Mouse (Mus musculus): ENCODE data around the gene Zbtb20. TPM values are rescaled to one million over a fixed set of nuclear protein-coding genes. Genes with fewer than 3 reads are reported as not detected.

The Zbtb20 gene
- polyA plus RNA-seq, 1 experiment from 2014 or later = 18.8 TPM

DNA sequence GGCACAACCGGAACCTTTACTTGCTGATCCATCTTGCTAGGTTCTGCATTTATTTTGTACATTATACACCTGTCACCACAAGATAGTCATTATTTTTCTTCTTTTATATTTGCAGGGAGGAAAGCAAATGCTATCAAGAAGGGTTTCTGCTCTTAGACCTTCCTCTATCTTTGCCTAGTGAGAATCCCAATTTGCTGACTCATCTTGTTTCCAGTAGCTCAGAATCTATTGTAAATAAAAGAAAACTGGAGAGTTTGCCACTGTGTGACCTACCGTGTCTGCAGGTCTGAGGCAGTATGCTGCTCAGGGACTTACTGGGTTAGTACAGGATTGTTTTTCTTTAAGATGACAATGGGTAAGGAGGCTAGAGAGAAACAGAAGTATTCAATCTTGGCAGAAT lies 812.3 kb downstream of the Zbtb20 start:
- no peak overlapping the region for H3K27ac ChIP-seq
- no peaks in the 10 kb centered on the region for H3K36me3 ChIP-seq
- 69% methylated on average over 2 of the region's 2 CpGs for WGBS
- ATAC-seq = no peak
- no peak overlapping the region for H3K9ac ChIP-seq
- no peaks in the 10 kb centered on the region for H3K27me3 ChIP-seq (replicated peaks)
- no peaks in the 10 kb centered on the region for H3K9me3 ChIP-seq
- no peak overlapping the region for H3K4me3 ChIP-seq (replicated peaks)
- H3K4me2 ChIP-seq (replicated peaks) = no peak overlapping the region
- no peaks in the 10 kb centered on the region for H3K4me1 ChIP-seq (replicated peaks)

DNA sequence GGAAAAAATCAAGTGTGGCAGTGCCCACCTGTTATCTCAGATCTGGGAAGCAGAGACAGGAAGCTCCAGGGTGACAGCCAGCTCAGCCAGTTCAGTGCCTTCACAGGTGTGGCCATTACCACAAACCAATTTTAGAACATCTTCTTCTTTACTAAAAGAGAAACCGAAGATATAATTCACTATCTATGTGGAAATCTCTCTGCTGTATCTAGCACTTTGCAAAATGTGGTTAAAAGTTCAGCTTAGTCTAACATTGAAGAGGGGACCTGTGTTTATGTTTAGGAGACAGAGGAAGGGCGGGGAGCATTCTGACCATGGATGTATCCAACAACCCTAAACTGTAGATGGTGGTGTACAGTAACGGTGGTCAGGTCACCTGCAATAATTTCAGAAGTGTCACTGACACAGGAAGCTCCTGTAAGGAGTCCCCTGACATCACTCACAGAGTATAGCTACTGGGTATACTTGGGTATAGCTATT lies 814.6 kb downstream of the Zbtb20 start:
- Histone ChIP-seq H3K4me2 (replicated peaks) (no peak overlapping the region), H3K9me3 (no peaks in the 10 kb centered on the region), H3K4me1 (replicated peaks) (no peaks in the 10 kb centered on the region), H3K27ac (no peak overlapping the region), H3K9ac (no peak overlapping the region), H3K27me3 (replicated peaks) (no peaks in the 10 kb centered on the region), H3K4me3 (replicated peaks) (no peak overlapping the region), H3K36me3 (no peaks in the 10 kb centered on the region)
- WGBS = 87% methylated on average over 3 of the region's 3 CpGs
- ATAC-seq = no peak

DNA sequence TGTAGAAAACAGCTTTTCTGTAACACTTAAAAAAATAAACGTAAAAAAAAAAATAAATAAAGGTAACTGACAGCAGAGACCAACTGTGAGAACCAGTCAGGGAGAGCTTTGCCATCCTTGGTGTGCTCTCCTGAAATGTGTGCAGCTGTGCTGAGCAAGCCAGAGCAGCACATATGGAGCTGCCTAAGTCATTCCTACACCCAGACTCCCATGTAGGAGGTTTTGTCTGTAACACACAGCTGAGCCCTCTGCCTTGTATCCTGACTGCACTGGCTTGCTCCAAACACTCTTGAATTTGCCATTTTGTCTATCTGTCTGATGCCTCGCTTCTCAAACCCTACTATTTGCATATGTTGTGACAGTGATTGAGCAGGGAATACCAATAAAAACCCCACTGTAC lies 815.2 kb downstream of the Zbtb20 start:
- Histone ChIP-seq H3K9me3 (no peaks in the 10 kb centered on the region), H3K27me3 (replicated peaks) (no peaks in the 10 kb centered on the region), H3K36me3 (no peaks in the 10 kb centered on the region), H3K4me1 (replicated peaks) (no peaks in the 10 kb centered on the region), H3K9ac (no peak overlapping the region), H3K27ac (no peak overlapping the region), H3K4me2 (replicated peaks) (no peak overlapping the region), H3K4me3 (replicated peaks) (no peak overlapping the region)
- no peak for ATAC-seq
- 77% methylated on average over 2 of the region's 2 CpGs for WGBS

DNA sequence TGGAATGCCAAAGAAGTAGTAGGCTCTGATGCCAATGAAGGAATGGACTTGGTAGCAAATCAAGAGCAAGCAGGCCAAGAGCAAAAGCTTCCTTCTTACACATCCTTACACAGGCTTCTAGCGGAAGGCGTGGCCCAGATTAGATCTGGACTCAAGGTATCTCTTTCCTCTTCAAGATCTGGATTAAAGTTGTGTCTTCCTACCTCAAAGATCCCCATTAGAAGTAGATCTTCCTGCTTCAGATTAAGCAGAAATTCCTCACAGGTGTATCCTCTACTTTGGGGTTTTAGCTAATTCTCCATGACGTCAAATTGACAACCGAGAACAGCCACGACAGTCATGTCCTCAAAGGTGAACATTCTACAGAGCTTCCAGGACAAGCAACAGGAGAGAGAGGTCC lies 816.1 kb downstream of the Zbtb20 start:
- 90% methylated on average over 5 of the region's 5 CpGs for WGBS

More for the DNA sequence above, 816.1 kb downstream of the Zbtb20 start:
- Histone ChIP-seq H3K4me2 (replicated peaks) (no peak overlapping the region), H3K27ac (no peak overlapping the region), H3K36me3 (no peaks in the 10 kb centered on the region), H3K4me1 (replicated peaks) (no peaks in the 10 kb centered on the region), H3K9me3 (no peaks in the 10 kb centered on the region), H3K9ac (no peak overlapping the region), H3K4me3 (replicated peaks) (no peak overlapping the region), H3K27me3 (replicated peaks) (no peaks in the 10 kb centered on the region)
- no peak for ATAC-seq

MicroRNAs within 50 kb of the gene (microRNA counts, 519-probe panel; counts per million panel counts)
- 97.1 counts per million, percentile 29 among the panel's probes with 10 or more counts for microRNA mmu-miR-568

All from intestine, embryonic 15.5 days (tissue).